Mouse (Mus musculus): Measurements from ENCODE around the gene Lmf2. TPM values are rescaled to one million over a fixed set of nuclear protein-coding genes. Genes with fewer than 3 reads are reported as not detected.

Lmf2 gene
- polyA plus RNA-seq, 1 experiment from 2014 or later: 62.2 TPM

DNA sequence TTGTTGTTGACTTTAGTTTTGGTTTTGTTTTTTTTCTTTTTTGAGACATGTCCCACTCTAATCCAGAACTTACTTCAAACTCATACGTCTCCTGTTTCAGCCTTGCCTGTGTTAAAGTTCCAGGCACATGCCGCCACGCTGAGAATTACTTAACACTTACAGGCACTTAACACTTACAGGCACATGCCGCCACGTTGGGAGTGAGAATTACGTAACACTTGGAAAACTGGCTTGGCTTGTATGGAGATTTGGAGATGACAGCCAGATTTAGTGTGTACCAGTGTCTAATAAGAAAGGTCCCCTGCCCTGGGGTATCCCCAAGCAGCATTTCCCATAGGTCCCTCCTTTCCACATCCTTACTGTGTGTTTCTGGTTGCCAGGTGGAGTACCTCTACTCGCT, 7.6 kb upstream of the Lmf2 start:
- peaks cover 85% of the 10 kb centered on the region for H3K36me3 ChIP-seq
- H3K4me3 ChIP-seq: no peak overlapping the region
- no peak for ATAC-seq (ENCODE audit: insufficient number of reproducible peaks, insufficient read depth, low FRiP score, low TSS enrichment, low read depth)
- H3K9me3 ChIP-seq: no peaks in the 10 kb centered on the region
- no peak overlapping the region for H3K4me2 ChIP-seq
- WGBS: 90% methylated on average over 7 of the region's 7 CpGs
- H3K9ac ChIP-seq: no peak overlapping the region
- H3K27ac ChIP-seq: no peak overlapping the region
- no peaks in the 10 kb centered on the region for H3K27me3 ChIP-seq
- peaks cover 7% of the 10 kb centered on the region for H3K4me1 ChIP-seq

DNA sequence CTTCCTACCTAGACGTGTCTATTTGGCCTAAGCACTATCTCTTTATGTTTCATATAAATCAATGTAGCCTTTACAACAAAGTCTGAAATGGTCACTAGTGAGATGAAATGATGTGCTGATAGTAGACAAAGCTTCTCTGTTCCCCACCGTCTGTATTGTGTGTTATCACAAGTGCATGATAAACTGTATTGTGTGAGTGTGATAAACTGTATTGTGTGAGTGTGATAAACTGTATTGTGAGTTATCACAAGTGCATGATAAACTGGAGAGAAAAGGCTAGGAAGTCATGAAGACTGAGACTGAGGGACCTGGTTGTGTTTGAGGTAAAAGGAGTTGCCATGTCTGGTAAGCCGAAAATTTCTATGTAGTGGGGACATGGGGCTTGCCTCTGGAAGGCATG, 3.3 kb upstream of the Lmf2 start:
- WGBS: 86% methylated on average over 3 of the region's 3 CpGs
- no peaks in the 10 kb centered on the region for H3K27me3 ChIP-seq

DNA sequence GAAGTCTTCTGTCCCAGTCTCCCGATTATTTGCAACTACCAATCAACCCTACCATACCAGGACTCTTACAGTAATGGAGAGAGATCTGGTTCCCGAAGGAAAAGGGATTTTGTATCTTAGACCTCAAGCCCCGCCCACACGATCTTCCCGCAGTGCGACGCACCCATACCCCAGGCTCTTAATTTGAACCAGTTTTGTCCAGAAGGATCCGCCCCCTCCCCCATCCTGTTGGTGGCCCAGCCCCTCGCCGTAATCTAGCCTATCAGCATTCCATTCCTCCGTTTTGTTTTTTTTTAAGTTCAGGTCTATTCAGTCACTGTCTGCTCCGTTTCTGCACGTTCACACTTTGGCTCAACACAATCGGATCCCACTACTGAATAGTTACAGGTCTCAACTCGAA, 913 bp upstream of the Lmf2 start:
- WGBS: under 1% methylated on average over 15 of the region's 15 CpGs
- Histone ChIP-seq H3K4me2 (peak overlapping the region; percentile 62), H3K9ac (peak overlapping the region; percentile 93), H3K9me3 (no peaks in the 10 kb centered on the region), H3K4me3 (peak overlapping the region; percentile 82), H3K4me1 (peaks cover 33% of the 10 kb centered on the region), H3K27ac (peak overlapping the region; percentile 94), H3K36me3 (peaks cover 46% of the 10 kb centered on the region), H3K27me3 (no peaks in the 10 kb centered on the region)
- peak; percentile 68 for ATAC-seq (ENCODE audit: insufficient number of reproducible peaks, insufficient read depth, low FRiP score, low TSS enrichment, low read depth)

More for the DNA sequence above, 3.3 kb upstream of the Lmf2 start:
- peaks cover 46% of the 10 kb centered on the region for H3K36me3 ChIP-seq
- H3K9ac ChIP-seq: no peak overlapping the region
- H3K9me3 ChIP-seq: no peaks in the 10 kb centered on the region
- no peak overlapping the region for H3K27ac ChIP-seq
- H3K4me3 ChIP-seq: no peak overlapping the region
- H3K4me1 ChIP-seq: peaks cover 31% of the 10 kb centered on the region
- no peak for ATAC-seq (ENCODE audit: insufficient number of reproducible peaks, insufficient read depth, low FRiP score, low TSS enrichment, low read depth)
- H3K4me2 ChIP-seq: no peak overlapping the region

DNA sequence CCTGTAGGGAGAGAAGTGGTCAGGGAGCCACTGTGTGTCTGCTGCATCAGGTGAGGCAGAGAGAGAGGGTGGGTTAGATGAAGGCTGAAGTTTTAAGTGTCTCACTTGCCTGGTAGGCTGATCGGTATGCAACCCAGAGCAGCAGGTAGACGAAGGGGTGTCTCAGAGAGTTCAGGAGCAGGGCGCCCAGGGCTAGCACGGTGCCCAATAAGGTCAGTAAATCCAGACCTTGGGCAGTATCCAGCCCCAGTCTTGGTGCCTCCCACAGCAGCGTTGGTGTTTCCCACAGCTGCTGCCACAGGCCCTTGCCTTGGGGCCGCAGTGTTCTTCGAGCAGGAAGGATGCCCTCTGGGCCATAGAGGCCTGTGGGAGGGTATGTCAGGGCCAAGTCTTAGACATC, 1.0 kb downstream of the Lmf2 start:
- peak overlapping the region; percentile 93 for H3K9ac ChIP-seq
- H3K4me3 ChIP-seq: peak overlapping the region; percentile 82
- no peaks in the 10 kb centered on the region for H3K27me3 ChIP-seq
- WGBS: 69% methylated on average over 7 of the region's 7 CpGs
- no peak for ATAC-seq (ENCODE audit: insufficient number of reproducible peaks, insufficient read depth, low FRiP score, low TSS enrichment, low read depth)
- H3K36me3 ChIP-seq: peaks cover 47% of the 10 kb centered on the region
- H3K9me3 ChIP-seq: no peaks in the 10 kb centered on the region
- peaks cover 33% of the 10 kb centered on the region for H3K4me1 ChIP-seq
- peak overlapping the region; percentile 94; the same call in 1 of the 2 replicates for H3K27ac ChIP-seq
- H3K4me2 ChIP-seq: peak overlapping the region; percentile 88

DNA sequence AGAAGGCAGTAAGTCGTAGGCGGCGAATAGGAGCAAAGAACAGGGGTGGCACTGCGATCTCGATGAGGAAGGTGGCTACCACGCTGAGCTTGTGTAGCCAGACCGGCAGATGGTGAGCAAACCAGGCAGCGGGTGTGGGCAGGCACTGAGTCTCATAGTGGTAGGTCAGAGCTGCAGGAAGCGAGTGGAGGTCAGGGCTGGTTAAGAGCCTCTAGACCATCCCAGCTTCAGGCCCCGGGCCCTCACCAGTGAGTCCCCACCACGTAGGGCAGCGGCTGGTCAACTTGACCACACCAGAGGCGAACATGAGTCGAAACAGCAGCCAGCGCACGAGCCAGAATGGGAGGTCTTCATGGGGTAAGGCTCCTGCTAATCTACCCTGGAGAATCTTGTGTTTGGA, 1.6 kb downstream of the Lmf2 start:
- no peak overlapping the region for H3K27ac ChIP-seq
- H3K9me3 ChIP-seq: no peaks in the 10 kb centered on the region
- peak overlapping the region; percentile 93 for H3K9ac ChIP-seq
- peaks cover 47% of the 10 kb centered on the region for H3K36me3 ChIP-seq
- 94% methylated on average over 16 of the region's 16 CpGs for WGBS
- peaks cover 31% of the 10 kb centered on the region for H3K4me1 ChIP-seq
- no peak for ATAC-seq (ENCODE audit: insufficient number of reproducible peaks, insufficient read depth, low FRiP score, low TSS enrichment, low read depth)
- H3K4me2 ChIP-seq: peak overlapping the region; percentile 88
- no peaks in the 10 kb centered on the region for H3K27me3 ChIP-seq
- no peak overlapping the region for H3K4me3 ChIP-seq

DNA sequence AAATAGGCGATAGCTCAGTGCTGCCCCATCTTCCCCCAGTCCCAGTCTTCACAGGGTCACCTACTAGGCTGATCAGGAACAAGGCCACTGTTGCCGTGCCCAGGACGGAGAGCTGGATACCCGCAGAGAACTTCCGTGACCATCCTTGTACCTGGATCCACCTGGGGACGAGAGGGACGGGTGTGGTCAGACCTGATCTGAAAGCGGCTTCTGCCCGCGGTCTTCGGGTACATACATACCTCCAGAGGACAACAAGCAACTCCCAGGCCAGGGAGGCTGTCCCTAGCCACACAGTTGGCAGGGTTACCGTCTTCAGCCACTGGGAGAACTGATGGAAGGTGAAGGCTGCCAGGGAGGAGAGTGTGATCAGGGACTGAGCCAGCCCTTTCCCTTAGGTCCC, 2.7 kb downstream of the Lmf2 start:
- Histone ChIP-seq H3K27me3 (no peaks in the 10 kb centered on the region), H3K9me3 (no peaks in the 10 kb centered on the region), H3K36me3 (peaks cover 44% of the 10 kb centered on the region), H3K9ac (no peak overlapping the region), H3K4me1 (peaks cover 24% of the 10 kb centered on the region), H3K4me2 (no peak overlapping the region), H3K27ac (no peak overlapping the region), H3K4me3 (no peak overlapping the region)
- WGBS: 94% methylated on average over 12 of the region's 12 CpGs
- ATAC-seq (ENCODE audit: insufficient number of reproducible peaks, insufficient read depth, low FRiP score, low TSS enrichment, low read depth): no peak

DNA sequence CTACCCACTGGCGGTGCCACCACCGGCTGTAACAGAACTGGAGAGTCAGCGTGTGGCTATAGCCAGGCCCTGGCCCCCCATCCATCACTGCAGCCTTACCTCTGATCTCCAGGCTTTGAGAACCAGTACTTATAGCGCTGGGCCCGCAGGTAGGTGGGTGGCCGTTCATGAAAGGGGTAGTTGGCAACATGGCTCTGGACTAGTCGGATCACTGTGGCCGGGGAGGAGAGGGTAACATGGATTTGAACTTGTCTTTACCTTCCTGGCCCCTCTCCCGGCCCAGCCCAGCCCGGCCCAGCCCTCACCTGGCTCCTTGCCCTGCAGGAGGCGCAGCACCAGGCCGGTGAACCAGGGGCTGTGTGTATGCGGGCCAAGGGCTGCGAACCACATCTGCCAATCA, 3.4 kb downstream of the Lmf2 start:
- peaks cover 44% of the 10 kb centered on the region for H3K36me3 ChIP-seq
- no peaks in the 10 kb centered on the region for H3K27me3 ChIP-seq
- H3K9ac ChIP-seq: no peak overlapping the region
- no peaks in the 10 kb centered on the region for H3K9me3 ChIP-seq
- no peak for ATAC-seq (ENCODE audit: insufficient number of reproducible peaks, insufficient read depth, low FRiP score, low TSS enrichment, low read depth)
- H3K27ac ChIP-seq: no peak overlapping the region
- H3K4me1 ChIP-seq: peaks cover 17% of the 10 kb centered on the region
- no peak overlapping the region for H3K4me3 ChIP-seq
- WGBS: 90% methylated on average over 14 of the region's 14 CpGs
- no peak overlapping the region for H3K4me2 ChIP-seq

DNA sequence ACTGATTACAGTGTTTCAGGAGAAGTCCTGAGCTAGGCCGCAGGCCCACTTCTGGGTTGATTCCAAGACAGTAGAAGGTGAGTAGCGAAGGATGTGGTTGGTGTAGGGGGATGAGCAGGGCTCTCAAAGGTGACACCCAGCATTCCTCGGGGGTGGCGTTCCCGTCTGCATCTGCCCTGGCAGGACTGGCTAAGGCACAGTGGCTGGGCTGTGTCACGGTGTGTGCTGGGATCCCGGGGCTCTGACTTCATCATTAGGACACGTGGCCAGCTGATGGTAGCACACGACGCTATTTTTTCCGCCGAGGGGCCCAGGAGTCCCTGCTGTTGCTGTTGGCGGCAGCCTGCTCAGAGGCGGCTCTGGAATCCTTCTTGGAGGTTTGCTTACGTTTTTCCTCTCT, 4.2 kb downstream of the Lmf2 start:
- Histone ChIP-seq H3K9me3 (no peaks in the 10 kb centered on the region), H3K36me3 (peaks cover 44% of the 10 kb centered on the region), H3K4me1 (peaks cover 14% of the 10 kb centered on the region), H3K4me2 (no peak overlapping the region), H3K27ac (no peak overlapping the region), H3K27me3 (no peaks in the 10 kb centered on the region), H3K4me3 (no peak overlapping the region), H3K9ac (no peak overlapping the region)
- WGBS: 90% methylated on average over 15 of the region's 15 CpGs
- no peak for ATAC-seq (ENCODE audit: insufficient number of reproducible peaks, insufficient read depth, low FRiP score, low TSS enrichment, low read depth)

DNA sequence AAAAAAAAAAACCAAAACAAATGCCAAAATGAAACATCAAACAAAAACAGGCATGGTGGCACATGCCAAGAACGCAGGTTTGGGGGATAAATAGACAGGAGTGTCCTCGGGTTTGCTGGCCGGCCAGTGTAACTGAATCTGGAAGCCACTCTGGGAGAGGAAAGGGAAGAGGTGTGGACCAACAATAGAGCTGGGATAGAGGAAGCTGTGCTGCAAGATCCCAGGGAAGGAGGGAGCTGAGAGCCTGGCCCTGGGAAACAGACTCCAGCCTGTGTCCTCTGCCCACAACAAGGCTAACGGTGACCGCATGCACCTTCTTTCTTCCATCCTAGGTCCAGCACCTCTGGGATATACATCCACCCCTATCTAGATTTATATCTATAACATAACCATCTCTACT, 5.0 kb downstream of the Lmf2 start:
- Histone ChIP-seq H3K36me3 (peaks cover 44% of the 10 kb centered on the region), H3K4me2 (no peak overlapping the region), H3K4me3 (no peak overlapping the region), H3K4me1 (peaks cover 14% of the 10 kb centered on the region), H3K27me3 (no peaks in the 10 kb centered on the region), H3K9me3 (no peaks in the 10 kb centered on the region), H3K27ac (no peak overlapping the region), H3K9ac (no peak overlapping the region)
- no peak for ATAC-seq (ENCODE audit: insufficient number of reproducible peaks, insufficient read depth, low FRiP score, low TSS enrichment, low read depth)
- WGBS: 87% methylated on average over 5 of the region's 5 CpGs

DNA sequence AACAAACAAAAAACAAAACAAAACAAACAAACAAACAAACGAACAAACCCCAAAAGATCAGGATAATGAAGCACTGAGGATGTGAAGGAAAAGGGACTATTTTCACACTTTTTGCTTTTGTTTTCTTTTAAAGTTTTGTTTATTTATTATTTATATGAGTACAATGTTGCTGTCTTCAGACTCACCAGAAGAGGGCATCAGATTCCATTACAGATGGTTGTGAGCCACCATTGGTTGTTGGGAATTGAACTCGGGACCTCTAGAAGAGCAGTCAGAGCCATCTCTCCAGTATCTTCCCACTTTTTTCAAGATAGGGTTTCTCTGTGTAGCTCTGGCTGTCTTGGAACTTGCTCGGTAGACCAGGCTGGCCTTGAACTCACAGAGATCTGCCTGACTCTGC, 12.1 kb downstream of the Lmf2 start:
- no peak overlapping the region for H3K4me3 ChIP-seq
- H3K36me3 ChIP-seq: no peaks in the 10 kb centered on the region
- no peak overlapping the region for H3K9ac ChIP-seq
- H3K4me1 ChIP-seq: no peaks in the 10 kb centered on the region
- H3K4me2 ChIP-seq: no peak overlapping the region
- no peak overlapping the region for H3K27ac ChIP-seq
- WGBS: 83% methylated on average over 3 of the region's 3 CpGs
- no peaks in the 10 kb centered on the region for H3K9me3 ChIP-seq
- H3K27me3 ChIP-seq: no peaks in the 10 kb centered on the region
- ATAC-seq (ENCODE audit: insufficient number of reproducible peaks, insufficient read depth, low FRiP score, low TSS enrichment, low read depth): no peak

DNA sequence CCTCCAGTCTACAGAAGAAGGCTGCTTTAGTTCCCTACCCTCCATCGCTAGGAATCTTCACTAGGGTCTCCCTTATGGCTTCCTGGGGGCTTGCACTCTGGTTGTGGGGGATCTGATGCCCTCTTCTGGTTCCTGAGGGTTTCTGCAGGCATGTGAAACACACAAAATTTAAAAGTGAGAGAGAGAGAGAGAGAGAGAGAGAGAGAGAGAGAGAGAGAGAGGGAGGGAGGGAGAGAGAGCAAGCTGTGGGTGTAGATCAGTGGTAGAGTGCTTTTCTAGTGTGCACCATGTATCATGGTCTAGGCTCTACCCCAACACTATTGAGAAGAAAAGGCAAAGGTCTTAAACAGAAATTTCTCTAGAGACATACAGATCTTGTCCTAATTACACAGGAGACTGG, 13.8 kb downstream of the Lmf2 start:
- no peak overlapping the region for H3K4me3 ChIP-seq
- H3K27me3 ChIP-seq: no peaks in the 10 kb centered on the region
- no peaks in the 10 kb centered on the region for H3K36me3 ChIP-seq
- 50% methylated on average over 1 of the region's 1 CpGs for WGBS
- H3K9ac ChIP-seq: no peak overlapping the region
- no peak for ATAC-seq (ENCODE audit: insufficient number of reproducible peaks, insufficient read depth, low FRiP score, low TSS enrichment, low read depth)
- no peak overlapping the region for H3K27ac ChIP-seq
- H3K9me3 ChIP-seq: no peaks in the 10 kb centered on the region
- H3K4me1 ChIP-seq: no peaks in the 10 kb centered on the region
- H3K4me2 ChIP-seq: no peak overlapping the region

DNA sequence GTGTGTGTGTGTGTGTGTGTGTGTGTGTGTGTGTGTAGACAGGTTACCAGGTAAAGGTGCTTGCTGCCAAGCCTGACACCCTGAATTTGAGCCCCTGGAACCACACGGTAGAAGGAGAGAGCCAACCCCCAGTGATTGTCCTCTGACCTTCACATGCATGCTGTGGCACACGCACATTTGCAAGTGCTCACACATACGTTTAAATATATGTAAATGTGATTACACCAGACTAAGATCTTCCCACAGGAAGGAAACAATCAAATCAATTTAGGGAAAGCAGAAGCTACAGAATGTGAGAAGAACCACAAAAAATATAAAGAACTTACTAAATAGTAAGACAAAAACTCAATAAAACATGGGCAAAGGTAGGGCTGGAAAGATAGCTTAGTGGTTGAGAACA, 15.3 kb downstream of the Lmf2 start:
- Histone ChIP-seq H3K4me2 (no peak overlapping the region), H3K9me3 (no peaks in the 10 kb centered on the region), H3K9ac (no peak overlapping the region), H3K4me1 (no peaks in the 10 kb centered on the region), H3K4me3 (no peak overlapping the region), H3K27me3 (no peaks in the 10 kb centered on the region), H3K36me3 (no peaks in the 10 kb centered on the region), H3K27ac (no peak overlapping the region)
- 87% methylated on average over 3 of the region's 3 CpGs for WGBS
- ATAC-seq (ENCODE audit: insufficient number of reproducible peaks, insufficient read depth, low FRiP score, low TSS enrichment, low read depth): no peak

DNA sequence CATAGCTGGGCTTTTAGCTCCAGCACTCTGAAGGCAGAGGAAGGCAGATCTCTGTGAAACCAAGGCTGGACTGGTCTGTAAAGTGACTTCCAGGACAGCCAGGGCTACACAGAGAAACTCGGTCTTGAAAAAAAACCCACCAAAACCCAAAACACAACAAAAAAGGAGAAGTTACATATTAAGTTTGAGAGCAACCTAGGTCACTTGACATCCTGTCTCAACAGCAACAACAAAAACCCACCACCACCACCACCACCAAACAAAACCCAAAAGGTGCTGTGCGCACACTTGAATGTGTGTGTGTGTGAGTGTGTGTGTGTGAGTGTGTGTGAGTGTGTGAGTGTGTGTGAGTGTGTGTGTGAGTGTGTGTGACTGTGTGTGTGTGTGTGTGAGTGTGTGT, 15.8 kb downstream of the Lmf2 start:
- no peak overlapping the region for H3K4me3 ChIP-seq
- no peak overlapping the region for H3K9ac ChIP-seq
- WGBS: 83% methylated on average over 2 of the region's 2 CpGs
- H3K4me1 ChIP-seq: no peaks in the 10 kb centered on the region
- H3K27ac ChIP-seq: no peak overlapping the region
- H3K9me3 ChIP-seq: no peaks in the 10 kb centered on the region
- H3K27me3 ChIP-seq: no peaks in the 10 kb centered on the region
- H3K4me2 ChIP-seq: no peak overlapping the region
- no peaks in the 10 kb centered on the region for H3K36me3 ChIP-seq
- no peak for ATAC-seq (ENCODE audit: insufficient number of reproducible peaks, insufficient read depth, low FRiP score, low TSS enrichment, low read depth)
